Mouse (Mus musculus) embryonic facial prominence, embryonic 11.5 days (tissue): ENCODE data around the gene Ctnnbip1. TPM values are rescaled to one million over a fixed set of nuclear protein-coding genes. Genes with fewer than 3 reads are reported as not detected.
A peak's percentile ranks its signal among the peaks of the same experiment; 100 is the strongest.

Experiments used
- ATAC-seq: fragments of 200-750 bp; cut with Nextera tagmentation; replicated peaks from 2 replicates; pipeline ENCODE4 v1.8.0; 2017; ENCODE audit warnings: low read depth; ENCODE audit not compliant: insufficient number of reproducible peaks, low FRiP score, low TSS enrichment
- DNase-seq: peaks from one replicate; pipeline ENCODE4 v3.0.0-alpha.2; 2015; ENCODE audit warnings: low spot score
- H3K27ac ChIP-seq: fragments of 300-500 bp; sonication (generic); replicated peaks from 2 replicates; pipeline ENCODE4 v1.5.1; 2014; ENCODE audit warnings: mild to moderate bottlenecking, low read depth, low read length, control low read depth
- H3K27me3 ChIP-seq: fragments of 300-500 bp; sonication (generic); 2 replicates; pipeline ENCODE4 v1.6.1; 2014; ENCODE audit warnings: mild to moderate bottlenecking, low read length, moderate library complexity, mixed read lengths; ENCODE audit not compliant: control insufficient read depth, insufficient read depth
- H3K36me3 ChIP-seq: fragments of 300-500 bp; sonication (generic); replicated peaks from 2 replicates; pipeline ENCODE4 v1.6.1; 2014; ENCODE audit warnings: low read depth, mild to moderate bottlenecking, low read length, moderate library complexity, mixed read lengths; ENCODE audit not compliant: control insufficient read depth, insufficient read depth
- H3K4me1 ChIP-seq: fragments of 300-500 bp; sonication (generic); 2 replicates; pipeline ENCODE4 v1.6.1; 2014; ENCODE audit warnings: low read length, mixed read lengths; ENCODE audit not compliant: control insufficient read depth, insufficient read depth
- H3K4me2 ChIP-seq: fragments of 300-500 bp; sonication (generic); 2 replicates; pipeline ENCODE4 v1.6.1; 2014; ENCODE audit warnings: low read depth, mild to moderate bottlenecking, control low read depth, low read length, moderate library complexity
- H3K4me3 ChIP-seq: fragments of 300-500 bp; sonication (generic); 2 replicates; pipeline ENCODE4 v1.5.1; 2014; ENCODE audit warnings: low read depth, low read length, control low read depth
- H3K9ac ChIP-seq: fragments of 300-500 bp; sonication (generic); replicated peaks from 2 replicates; pipeline ENCODE4 v1.6.1; 2014; ENCODE audit warnings: mild to moderate bottlenecking, control low read depth, low read length
- H3K9me3 ChIP-seq: fragments of 300-500 bp; sonication (generic); replicated peaks from 2 replicates; pipeline ENCODE4 v1.6.1; 2016; ENCODE audit warnings: mild to moderate bottlenecking, low read length, inconsistent platforms, mixed read lengths; ENCODE audit not compliant: control insufficient read depth
- WGBS: fragments of 180-500 bp; shearing (Covaris S2); extraction: QIAGEN DNeasy Blood & Tissue Kit; methylation state at CpG from one replicate; pipeline ENCODE4 v1.1.7; 2014; 5-methylcytosine and 5-hydroxymethylcytosine counted together
- polyA plus RNA-seq: library from polyadenylated mRNA; unstranded; fragments of >200 nt; fragmentation: Nextera tagmentation; extraction: Ambion mirVana; gene quantifications from 2 replicates; pipeline ENCODE4 v1.2.1, GENCODE M21; 2014

Gene Ctnnbip1
- polyA plus RNA-seq, 1 experiment from 2014 or later = 68.8 TPM

- Histone ChIP-seq H3K9ac (peak overlapping the region; percentile 25; the same call in 1 of the 2 replicates), H3K4me2 (no peak overlapping the region), H3K27me3 (no peaks in the 10 kb centered on the region), H3K27ac (no peak overlapping the region), H3K36me3 (no peaks in the 10 kb centered on the region), H3K4me1 (peaks cover 8% of the 10 kb centered on the region), H3K4me3 (no peak overlapping the region), H3K9me3 (no peaks in the 10 kb centered on the region)
- ATAC-seq (no peak), DNase-seq (no peak)
- 72% methylated on average over 6 of the region's 6 CpGs for WGBS
These were observed 7.8 kb downstream of the Ctnnbip1 start for GRCm38 (mm10) chr4:149525811-149526210.

GRCm38 (mm10) chr4:149526330-149526729, 8.3 kb downstream of the Ctnnbip1 start:
- ATAC-seq = peak; percentile 24; the same call in 1 of the 2 replicates

GRCm38 (mm10) chr4:149527621-149528354, 9.8 kb downstream of the Ctnnbip1 start:
- Histone ChIP-seq H3K36me3 (no peaks in the 10 kb centered on the region), H3K4me1 (peaks cover 8% of the 10 kb centered on the region; the same call in 1 of the 2 replicates), H3K4me3 (no peak overlapping the region), H3K4me2 (no peak overlapping the region), H3K9me3 (no peaks in the 10 kb centered on the region), H3K9ac (no peak overlapping the region), H3K27me3 (no peaks in the 10 kb centered on the region), H3K27ac (no peak overlapping the region)
- 81% methylated on average over 15 of the region's 15 CpGs for WGBS
- DNase-seq (no peak), ATAC-seq (no peak)

More at GRCm38 (mm10) chr4:149526330-149526729, 8.3 kb downstream of the Ctnnbip1 start:
- 41% methylated on average over 7 of the region's 7 CpGs for WGBS
- Histone ChIP-seq H3K4me2 (no peak overlapping the region), H3K4me3 (no peak overlapping the region), H3K27ac (no peak overlapping the region), H3K9ac (no peak overlapping the region), H3K4me1 (peaks cover 8% of the 10 kb centered on the region), H3K9me3 (no peaks in the 10 kb centered on the region), H3K27me3 (no peaks in the 10 kb centered on the region), H3K36me3 (no peaks in the 10 kb centered on the region)
- peak; percentile 29 for DNase-seq

DNA sequence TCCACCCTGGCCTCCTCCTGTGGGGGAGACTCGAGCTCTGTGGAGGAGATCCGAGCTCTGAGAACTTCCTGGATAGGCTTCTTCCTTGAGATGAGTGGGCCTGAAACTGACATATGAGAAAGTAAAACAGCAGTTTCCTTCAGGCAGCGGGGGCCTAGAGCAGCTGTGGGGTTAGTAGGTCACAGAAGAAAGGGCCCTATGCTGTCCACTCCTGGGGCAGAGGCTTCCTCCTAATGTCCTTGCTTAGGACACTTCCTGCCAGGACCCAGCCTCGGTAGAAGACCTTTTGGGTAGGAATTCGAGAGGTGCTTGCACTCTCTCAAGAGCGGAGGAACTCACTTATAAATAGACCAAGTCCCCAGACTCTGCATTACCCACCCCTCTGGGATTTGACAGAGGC, 11.7 kb downstream of the Ctnnbip1 start:
- no peak overlapping the region for H3K9ac ChIP-seq
- no peak overlapping the region for H3K4me2 ChIP-seq
- no peaks in the 10 kb centered on the region for H3K27me3 ChIP-seq
- WGBS = 41% methylated on average over 6 of the region's 6 CpGs
- no peak for ATAC-seq
- no peaks in the 10 kb centered on the region for H3K36me3 ChIP-seq
- H3K4me3 ChIP-seq = no peak overlapping the region
- H3K4me1 ChIP-seq = peaks cover 8% of the 10 kb centered on the region; the same call in 1 of the 2 replicates
- no peak overlapping the region for H3K27ac ChIP-seq
- H3K9me3 ChIP-seq = no peaks in the 10 kb centered on the region
- DNase-seq = no peak

- H3K9ac ChIP-seq = no peak overlapping the region
- ATAC-seq (no peak), DNase-seq (no peak)
- H3K27ac ChIP-seq = no peak overlapping the region
- H3K4me1 ChIP-seq = no peaks in the 10 kb centered on the region
- no peak overlapping the region for H3K4me2 ChIP-seq
- H3K36me3 ChIP-seq = no peaks in the 10 kb centered on the region
- H3K4me3 ChIP-seq = no peak overlapping the region
- no peaks in the 10 kb centered on the region for H3K27me3 ChIP-seq
- 84% methylated on average over 8 of the region's 8 CpGs for WGBS
- H3K9me3 ChIP-seq = no peaks in the 10 kb centered on the region
These were observed 21.4 kb downstream of the Ctnnbip1 start for GRCm38 (mm10) chr4:149539441-149539840.

GRCm38 (mm10) chr4:149541935-149542334, 23.9 kb downstream of the Ctnnbip1 start:
- H3K36me3 ChIP-seq = no peaks in the 10 kb centered on the region; the same call in 1 of the 2 replicates
- no peak for ATAC-seq
- DNase-seq = no peak
- no peaks in the 10 kb centered on the region for H3K4me1 ChIP-seq
- H3K9ac ChIP-seq = no peak overlapping the region
- WGBS = 66% methylated on average over 5 of the region's 5 CpGs
- H3K9me3 ChIP-seq = no peaks in the 10 kb centered on the region
- no peak overlapping the region for H3K27ac ChIP-seq
- no peaks in the 10 kb centered on the region for H3K27me3 ChIP-seq
- H3K4me2 ChIP-seq = no peak overlapping the region
- H3K4me3 ChIP-seq = no peak overlapping the region

- ATAC-seq = no peak
- WGBS = 79% methylated on average over 12 of the region's 12 CpGs
- no peak overlapping the region for H3K27ac ChIP-seq
- H3K4me3 ChIP-seq = no peak overlapping the region
- no peaks in the 10 kb centered on the region; the same call in 1 of the 2 replicates for H3K36me3 ChIP-seq
- H3K9ac ChIP-seq = no peak overlapping the region
- no peaks in the 10 kb centered on the region for H3K9me3 ChIP-seq
- no peaks in the 10 kb centered on the region for H3K27me3 ChIP-seq
- DNase-seq = no peak
- H3K4me2 ChIP-seq = no peak overlapping the region
- no peaks in the 10 kb centered on the region for H3K4me1 ChIP-seq
These were observed 24.4 kb downstream of the Ctnnbip1 start for GRCm38 (mm10) chr4:149542431-149542830.

GRCm38 (mm10) chr4:149542927-149543553, 25.0 kb downstream of the Ctnnbip1 start:
- no peak overlapping the region for H3K4me2 ChIP-seq
- H3K4me1 ChIP-seq = no peaks in the 10 kb centered on the region
- H3K27ac ChIP-seq = no peak overlapping the region
- no peaks in the 10 kb centered on the region; the same call in 1 of the 2 replicates for H3K36me3 ChIP-seq
- no peak overlapping the region for H3K4me3 ChIP-seq
- ATAC-seq (no peak; the same call in 1 of the 2 replicates), DNase-seq (peak; percentile 92)
- no peaks in the 10 kb centered on the region for H3K9me3 ChIP-seq
- no peak overlapping the region for H3K9ac ChIP-seq
- 53% methylated on average over 10 of the region's 10 CpGs for WGBS
- no peaks in the 10 kb centered on the region for H3K27me3 ChIP-seq
